Mouse (Mus musculus): ENCODE data around the gene Polr3a.
A peak's percentile ranks its signal among the peaks of the same experiment; 100 is the strongest.
"Not testable (repeated sequence)": the region's sequence is repeated elsewhere in the genome, so short reads cannot be mapped to it uniquely, and the experiment has no call there.

The Polr3a gene

DNA sequence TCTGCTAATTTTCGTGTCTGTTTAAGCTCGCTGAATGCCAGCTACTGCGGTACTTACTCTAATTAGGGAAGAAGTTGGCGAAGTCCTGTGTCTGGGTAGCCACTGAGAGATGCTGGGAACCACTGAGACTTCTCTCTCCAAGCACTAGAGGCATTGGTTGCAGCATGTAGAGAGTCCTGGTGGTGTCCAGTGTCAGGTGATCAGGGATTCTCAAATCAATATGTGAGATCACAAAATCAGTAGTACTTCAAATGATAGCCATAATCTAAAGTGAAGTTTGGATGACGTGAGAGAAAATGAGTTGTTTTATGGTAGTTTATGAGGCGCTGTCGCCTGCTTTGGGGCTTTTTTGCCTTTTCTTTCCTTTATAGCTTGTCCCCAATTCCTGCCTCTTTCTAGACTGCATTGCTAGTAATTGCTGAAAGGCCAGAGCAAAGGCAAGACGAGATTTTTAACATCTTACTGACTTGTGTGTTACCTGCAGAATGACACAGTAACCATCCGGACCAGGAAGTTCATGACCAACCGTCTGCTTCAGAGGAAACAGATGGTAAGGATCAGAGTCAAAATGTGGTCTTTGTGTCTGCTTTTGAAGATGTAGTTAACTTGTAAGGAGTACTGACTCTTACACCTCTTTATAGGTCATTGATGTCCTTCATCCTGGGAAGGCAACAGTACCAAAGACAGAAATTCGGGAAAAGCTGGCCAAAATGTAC, 4.6 kb upstream of the Polr3a start:
- no peak for DNase-seq

DNA sequence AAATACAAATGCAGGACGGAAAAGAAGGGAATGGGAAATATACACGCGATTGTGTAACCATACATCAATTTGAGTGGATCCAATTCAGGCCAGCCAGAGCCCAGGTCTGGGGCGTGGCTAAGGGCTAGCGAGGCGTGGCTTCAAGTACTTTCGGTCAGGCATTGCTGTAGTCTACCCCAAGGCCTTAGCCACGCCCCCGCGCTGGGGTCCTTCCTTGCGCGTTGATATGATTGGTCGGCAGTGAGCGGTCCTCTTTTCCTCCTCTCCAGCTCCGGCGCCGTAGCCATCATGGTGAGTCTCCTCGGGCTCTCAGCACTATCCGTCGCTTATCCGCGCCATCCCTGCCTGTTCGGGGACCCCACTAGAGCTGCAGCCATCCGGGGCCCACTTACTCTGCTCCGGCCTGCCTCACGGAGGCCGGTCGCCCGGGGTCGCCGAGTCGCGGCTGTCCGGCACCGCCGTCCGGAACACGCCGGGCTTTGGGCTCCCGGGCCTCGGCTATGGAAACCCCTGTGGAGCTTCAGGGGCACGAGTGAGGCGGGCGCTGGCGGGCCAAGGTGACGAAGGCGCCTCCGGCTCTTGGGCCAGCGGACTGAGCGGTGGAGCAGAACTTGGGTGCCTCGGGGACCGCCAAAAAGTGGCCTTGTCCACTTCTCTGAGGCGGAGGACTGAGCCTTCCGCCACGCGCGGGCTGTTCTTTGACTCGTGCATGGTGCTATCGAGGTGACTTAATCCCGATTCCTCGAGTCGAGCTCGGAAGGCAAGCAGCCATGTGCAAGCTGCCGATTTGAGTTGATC, 3.8 kb upstream of the Polr3a start:
- peak; percentile 98 for DNase-seq

DNA sequence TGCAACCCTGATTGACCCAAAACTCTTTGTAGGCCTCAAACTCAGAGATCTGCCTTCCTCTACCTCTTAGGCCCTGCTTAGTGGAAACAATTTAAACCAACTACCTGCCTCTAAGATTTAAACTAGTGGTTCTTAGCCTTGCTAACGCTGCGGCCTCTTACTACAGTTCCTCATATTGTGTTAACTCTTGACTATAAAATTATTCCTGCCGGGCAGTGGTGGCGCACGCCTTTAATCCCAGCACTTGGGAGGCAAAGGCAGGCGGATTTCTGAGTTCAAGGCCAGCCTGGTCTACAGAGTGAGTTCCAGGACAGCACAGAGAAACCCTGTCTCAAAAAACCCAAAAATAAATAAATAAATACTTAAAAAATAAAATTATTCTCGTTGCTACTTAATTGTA, 2.9 kb upstream of the Polr3a start:
- not testable (repeated sequence) for DNase-seq

GRCm38 (mm10) chr14:24486241-24486767, 554 bp downstream of the Polr3a start:
- no peak for DNase-seq

GRCm38 (mm10) chr14:24468806-24469205, 18.1 kb downstream of the Polr3a start:
- DNase-seq: no peak

GRCm38 (mm10) chr14:24458191-24458590, 28.7 kb downstream of the Polr3a start:
- no peak for DNase-seq

GRCm38 (mm10) chr14:24443529-24443928, 43.3 kb downstream of the Polr3a start:
- DNase-seq: not testable (repeated sequence)

Data from thymus, postnatal 4 days (tissue).